Mouse (Mus musculus) limb, embryonic 15.5 days (tissue): ENCODE data around the gene 9030624G23Rik. TPM values are rescaled to one million over a fixed set of nuclear protein-coding genes. Genes with fewer than 3 reads are reported as not detected.
"Not testable (repeated sequence)": the region's sequence is repeated elsewhere in the genome, so short reads cannot be mapped to it uniquely, and the experiment has no call there.

Experiments used
- ATAC-seq: fragments of 200-750 bp; cut with Nextera tagmentation; 2 replicates; pipeline ENCODE4 v1.8.0; 2017; ENCODE audit warnings: low read depth, moderate TSS enrichment; ENCODE audit not compliant: insufficient number of reproducible peaks, low FRiP score, low TSS enrichment
- H3K27ac ChIP-seq: fragments of 300-500 bp; sonication (generic); 2 replicates; pipeline ENCODE4 v1.5.1; 2015; ENCODE audit warnings: moderate library complexity, mild to moderate bottlenecking, inconsistent platforms
- H3K27me3 ChIP-seq: fragments of 300-500 bp; sonication (generic); 2 replicates; pipeline ENCODE4 v1.6.1; 2015; ENCODE audit warnings: inconsistent platforms
- H3K36me3 ChIP-seq: fragments of 300-500 bp; sonication (generic); 2 replicates; pipeline ENCODE4 v1.6.1; 2015; ENCODE audit warnings: inconsistent platforms
- H3K4me1 ChIP-seq: fragments of 300-500 bp; sonication (generic); 2 replicates; pipeline ENCODE4 v1.6.1; 2015; ENCODE audit warnings: inconsistent platforms
- H3K4me2 ChIP-seq: fragments of 300-500 bp; sonication (generic); 2 replicates; pipeline ENCODE4 v1.6.1; 2015; ENCODE audit warnings: mild to moderate bottlenecking, inconsistent platforms
- H3K4me3 ChIP-seq: fragments of 300-500 bp; sonication (generic); 2 replicates; pipeline ENCODE4 v1.5.1; 2015; ENCODE audit warnings: mild to moderate bottlenecking, inconsistent platforms
- H3K9ac ChIP-seq: fragments of 300-500 bp; sonication (generic); 2 replicates; pipeline ENCODE4 v1.6.1; 2015; ENCODE audit warnings: inconsistent platforms
- H3K9me3 ChIP-seq: fragments of 300-500 bp; sonication (generic); 2 replicates; pipeline ENCODE4 v1.6.1; 2016; ENCODE audit warnings: inconsistent platforms
- WGBS: fragments of 180-500 bp; shearing (Covaris S2); methylation state at CpG from one replicate; pipeline ENCODE4 v1.1.7; 2015; 5-methylcytosine and 5-hydroxymethylcytosine counted together
- polyA plus RNA-seq: library from polyadenylated mRNA; unstranded; fragments of >200 nt; fragmentation: Nextera tagmentation; extraction: Ambion mirVana; gene quantifications from 2 replicates; pipeline ENCODE4 v1.2.1, GENCODE M21; 2015

9030624G23Rik gene
- 1.6 and 3.2 TPM in 2 replicates for polyA plus RNA-seq

DNA sequence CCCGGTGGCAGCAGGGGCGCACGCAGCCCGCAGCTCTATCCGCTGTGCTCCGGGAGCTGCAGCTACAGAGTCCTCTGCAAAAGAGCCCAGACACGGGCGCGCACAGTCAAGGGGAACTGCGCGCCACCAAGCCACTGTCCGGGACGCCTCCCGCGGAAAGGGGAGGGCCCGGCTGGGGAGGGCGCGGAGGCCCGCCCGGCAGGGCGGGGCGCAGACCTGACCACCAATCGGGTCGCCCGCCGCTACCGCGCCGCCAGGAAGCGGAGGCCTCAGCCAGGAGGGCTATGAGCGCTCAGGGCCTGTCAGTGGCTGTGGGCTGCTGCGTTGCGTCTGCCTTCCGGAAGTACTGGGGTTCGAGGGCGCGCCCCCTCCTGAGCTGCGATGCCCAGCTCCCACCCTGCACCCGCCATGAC is at the start of gene 9030624G23Rik:
Gene 9030624G23Rik (minus strand): TSS at position 139 of the 413 bp plus-strand sequence.
- not testable (repeated sequence) for H3K9me3 ChIP-seq, H3K27me3 ChIP-seq, ATAC-seq, H3K4me1 ChIP-seq, H3K36me3 ChIP-seq
- 1% methylated on average over 38 of the region's 39 CpGs for WGBS
- Histone ChIP-seq H3K4me3 (peak within 1 kb of the TSS; percentile 51), H3K4me2 (peak within 1 kb of the TSS; percentile 45), H3K27ac (peak within 1 kb of the TSS; percentile 73), H3K9ac (0 out of 2 replicates have a peak within 1 kb of the TSS, but pooled peaks have one; percentile 35)

GRCm38 (mm10) chr12:24083096-24083495 is 13.9 kb downstream of the 9030624G23Rik start:
- not testable (repeated sequence) for H3K27me3 ChIP-seq, H3K9ac ChIP-seq, ATAC-seq, H3K4me3 ChIP-seq, H3K4me2 ChIP-seq, H3K27ac ChIP-seq, H3K9me3 ChIP-seq, H3K36me3 ChIP-seq, H3K4me1 ChIP-seq
- 82% methylated on average over 2 of the region's 5 CpGs for WGBS
